Comparison of ENCODE assay signal across 7 mouse cellular contexts in genomic region chr5:122048686-122049663, GRCm38 (mm10). TPM values are rescaled to one million over a fixed set of nuclear protein-coding genes. Genes with fewer than 3 reads are reported as not detected.
A peak's percentile ranks its signal among the peaks of the same experiment; 100 is the strongest.
DNase-seq lines count a peak whose midpoint lies in the region; ATAC-seq and TF ChIP-seq lines count a peak whose summit lies in the region.

No protein-coding gene starts in this region.

- peaks cover 57% of the 10 kb centered on the region for H3K27me3 ChIP-seq in lung, embryonic 16.5 days (ENCODE audit: control insufficient read depth, insufficient read depth, low read depth, low read length)
- H3K27me3 ChIP-seq in hindbrain, embryonic 15.5 days, result no peaks in the 10 kb centered on the region
- no peaks in the 10 kb centered on the region; the same call in 1 of the 2 replicates for H3K27me3 ChIP-seq in midbrain, embryonic 15.5 days (replicated peaks)

- no peak overlapping the region for H3K27ac ChIP-seq in lung, embryonic 16.5 days (ENCODE audit: low read length)
- H3K27ac ChIP-seq in cortical plate, adult 2 months (ENCODE audit: insufficient read depth, low read length), result 0 out of 2 replicates have a peak overlapping the region, but pooled peaks have one; percentile 32
- H3K27ac ChIP-seq in hindbrain, embryonic 15.5 days (replicated peaks), result peak overlapping the region; percentile 96
- H3K27ac ChIP-seq in midbrain, embryonic 15.5 days, result peak overlapping the region; percentile 94

- no peak for TF ChIP-seq CTCF in cortical plate, adult 2 months (IDR thresholded peaks at IDR 0.05; ENCODE audit: extremely low read depth, insufficient read depth, low read length)

- peaks cover 12% of the 10 kb centered on the region for H3K4me1 ChIP-seq in lung, embryonic 16.5 days (replicated peaks; ENCODE audit: control insufficient read depth, insufficient read depth, low read length)
- H3K4me1 ChIP-seq in cortical plate, adult 2 months (ENCODE audit: control insufficient read depth, insufficient read depth, low read length), result peaks cover 3% of the 10 kb centered on the region; the same call in 1 of the 2 replicates
- H3K4me1 ChIP-seq in hindbrain, embryonic 15.5 days (replicated peaks), result peaks cover 67% of the 10 kb centered on the region
- H3K4me1 ChIP-seq in midbrain, embryonic 15.5 days, result peaks cover 61% of the 10 kb centered on the region

- DNase-seq in lung, postnatal 36 days, result no peak
- DNase-seq in urinary bladder, adult 2 months (ENCODE audit: low spot score), result no peak
- DNase-seq in layer of hippocampus, adult 9-11 months, result no peak

- H3K4me3 ChIP-seq in lung, embryonic 16.5 days (ENCODE audit: low read length), result peak overlapping the region; percentile 78
- H3K4me3 ChIP-seq in cortical plate, adult 2 months (ENCODE audit: insufficient read depth, low read length), result peak overlapping the region; percentile 61
- peak overlapping the region; percentile 85 for H3K4me3 ChIP-seq in hindbrain, embryonic 15.5 days
- peak overlapping the region; percentile 65 for H3K4me3 ChIP-seq in midbrain, embryonic 15.5 days

- H3K36me3 ChIP-seq in lung, embryonic 16.5 days (ENCODE audit: control insufficient read depth, insufficient read depth, low read length), result no peaks in the 10 kb centered on the region
- H3K36me3 ChIP-seq in hindbrain, embryonic 15.5 days, result no peaks in the 10 kb centered on the region
- H3K36me3 ChIP-seq in midbrain, embryonic 15.5 days (replicated peaks), result no peaks in the 10 kb centered on the region

- 0 out of 2 replicates have a peak, but pooled peaks have one; percentile 13 for ATAC-seq in lung, embryonic 16.5 days (ENCODE audit: low read depth)
- ATAC-seq in hindbrain, embryonic 15.5 days (ENCODE audit: low FRiP score, low read depth), result peak; percentile 21; the same call in 1 of the 2 replicates
- peak; percentile 37 for ATAC-seq in midbrain, embryonic 15.5 days (replicated peaks)

- under 1% methylated on average over 51 of the region's 52 CpGs for WGBS in lung, embryonic 16.5 days
- WGBS in hindbrain, embryonic 15.5 days, result under 1% methylated on average over 51 of the region's 52 CpGs
- WGBS in midbrain, embryonic 15.5 days, result under 1% methylated on average over 52 of the region's 52 CpGs

- TF ChIP-seq POLR2A in cortical plate, adult 2 months (IDR thresholded peaks at IDR 0.05; ENCODE audit: extremely low read depth, insufficient read depth, low read length), result no peak

- H3K9me3 ChIP-seq in lung, embryonic 16.5 days (ENCODE audit: control insufficient read depth, low read length), result no peaks in the 10 kb centered on the region
- no peaks in the 10 kb centered on the region for H3K9me3 ChIP-seq in hindbrain, embryonic 15.5 days
- no peaks in the 10 kb centered on the region for H3K9me3 ChIP-seq in midbrain, embryonic 15.5 days

- H3K9ac ChIP-seq in lung, embryonic 16.5 days (ENCODE audit: low read length), result peak overlapping the region; percentile 73
- H3K9ac ChIP-seq in hindbrain, embryonic 15.5 days, result peak overlapping the region; percentile 80
- H3K9ac ChIP-seq in midbrain, embryonic 15.5 days, result peak overlapping the region; percentile 74

- H3K4me2 ChIP-seq in lung, embryonic 16.5 days (ENCODE audit: low read depth, low read length), result peak overlapping the region; percentile 86
- peak overlapping the region; percentile 91 for H3K4me2 ChIP-seq in hindbrain, embryonic 15.5 days
- peak overlapping the region; percentile 88 for H3K4me2 ChIP-seq in midbrain, embryonic 15.5 days

RNA-seq across cellular contexts. Expression of gene Cux2, which starts 0.9 kb away (rescaled TPM):
- 1.5 and 2.3 TPM in 2 replicates for polyA plus RNA-seq in lung, embryonic 16.5 days (2015; fragmentation: Nextera tagmentation; extraction: Ambion mirVana)
- polyA plus RNA-seq in cortical plate, adult 2 months (2012; rRNA removed), result 104 and 109 TPM in 2 replicates
- 20.7 and 23.3 TPM in 2 replicates for polyA plus RNA-seq in hindbrain, embryonic 15.5 days (2015; fragmentation: Nextera tagmentation; extraction: Ambion mirVana)
- 24.7 and 27.3 TPM in 2 replicates for polyA plus RNA-seq in midbrain, embryonic 15.5 days (2015; fragmentation: Nextera tagmentation; extraction: Ambion mirVana)
- polyA plus RNA-seq in urinary bladder, adult 2 months (2012; rRNA removed), result 4.7 and 5.1 TPM in 2 replicates

RNA-seq across cellular contexts. Expression of gene Myl2, which starts 51.8 kb away (rescaled TPM):
- 12.4 and 12.7 TPM in 2 replicates for polyA plus RNA-seq in lung, embryonic 16.5 days (2015; fragmentation: Nextera tagmentation; extraction: Ambion mirVana)
- polyA plus RNA-seq in cortical plate, adult 2 months (2012; rRNA removed), result 2.3 and 2.4 TPM in 2 replicates
- polyA plus RNA-seq in hindbrain, embryonic 15.5 days (2015; fragmentation: Nextera tagmentation; extraction: Ambion mirVana), result 2.1 and 2.6 TPM in 2 replicates
- 0.71 and 6.6 TPM in 2 replicates for polyA plus RNA-seq in midbrain, embryonic 15.5 days (2015; fragmentation: Nextera tagmentation; extraction: Ambion mirVana)
- polyA plus RNA-seq in urinary bladder, adult 2 months (2012; rRNA removed), result not detected in 2 replicates
